Mouse (Mus musculus) heart, postnatal 0 days (tissue): Measurements from ENCODE around the gene Gm13276. TPM values are rescaled to one million over a fixed set of nuclear protein-coding genes. Genes with fewer than 3 reads are reported as not detected.
A peak's percentile ranks its signal among the peaks of the same experiment; 100 is the strongest.
"Not testable (repeated sequence)": the region's sequence is repeated elsewhere in the genome, so short reads cannot be mapped to it uniquely, and the experiment has no call there.

Source experiments
- ATAC-seq: fragments of 200-750 bp; cut with Nextera tagmentation; 2 replicates; pipeline ENCODE4 v1.8.0; 2017; ENCODE audit warnings: low read depth, moderate number of reproducible peaks, moderate library complexity; ENCODE audit not compliant: insufficient read depth
- DNase-seq: peaks from one replicate; pipeline ENCODE4 v3.0.0-alpha.2; 2016; ENCODE audit warnings: low spot score
- H3K27ac ChIP-seq: fragments of 300-500 bp; sonication (generic); 2 replicates; pipeline ENCODE4 v1.5.1; 2014; ENCODE audit warnings: low read depth, mild to moderate bottlenecking
- H3K27me3 ChIP-seq: fragments of 300-500 bp; sonication (generic); 2 replicates; pipeline ENCODE4 v1.6.1; 2014; ENCODE audit warnings: low read length, mixed read lengths; ENCODE audit not compliant: control insufficient read depth, insufficient read depth
- H3K36me3 ChIP-seq: fragments of 300-500 bp; sonication (generic); replicated peaks from 2 replicates; pipeline ENCODE4 v1.6.1; 2014; ENCODE audit warnings: low read length, mixed read lengths; ENCODE audit not compliant: control insufficient read depth, insufficient read depth
- H3K4me1 ChIP-seq: fragments of 300-500 bp; sonication (generic); 2 replicates; pipeline ENCODE4 v1.6.1; 2014; ENCODE audit warnings: antibody characterized with exemption; ENCODE audit not compliant: control insufficient read depth, insufficient read depth
- H3K4me2 ChIP-seq: fragments of 300-500 bp; sonication (generic); 2 replicates; pipeline ENCODE4 v1.6.1; 2014; ENCODE audit warnings: low read depth, mild to moderate bottlenecking, low read length, moderate library complexity
- H3K4me3 ChIP-seq: fragments of 300-500 bp; sonication (generic); 2 replicates; pipeline ENCODE4 v1.5.1; 2014; ENCODE audit warnings: low read depth, low read length
- H3K9ac ChIP-seq: fragments of 300-500 bp; sonication (generic); replicated peaks from 2 replicates; pipeline ENCODE4 v1.6.1; 2014; ENCODE audit warnings: low read depth, low read length, mixed read lengths
- H3K9me3 ChIP-seq: fragments of 300-500 bp; sonication (generic); replicated peaks from 2 replicates; pipeline ENCODE4 v1.6.1; 2016; ENCODE audit warnings: low read length; ENCODE audit not compliant: control insufficient read depth
- CTCF ChIP-seq: IDR thresholded peaks from 2 replicates; pipeline ENCODE4 v1.5.1; 2016; ENCODE audit warnings: antibody characterized with exemption, control low read depth, low read depth
- WGBS: fragments of 180-500 bp; shearing (Covaris S2); extraction: QIAGEN DNeasy Blood & Tissue Kit; methylation state at CpG from one replicate; pipeline ENCODE4 v1.1.7; 2014; 5-methylcytosine and 5-hydroxymethylcytosine counted together
- polyA plus RNA-seq: library from polyadenylated mRNA; unstranded; fragments of >200 nt; fragmentation: Nextera tagmentation; extraction: Ambion mirVana; gene quantifications from 2 replicates; pipeline ENCODE4 v1.2.1, GENCODE M21; 2015
- total RNA-seq: library from RNA; depleted of rRNA; stranded (reverse); fragments of >200 nt; gene quantifications from 2 replicates; pipeline ENCODE4 v1.2.3, GENCODE M21; 2014; ENCODE audit warnings: low replicate concordance

The Gm13276 gene
- total and polyA plus RNA-seq, 2 experiments from 2014 or later = not detected

DNA sequence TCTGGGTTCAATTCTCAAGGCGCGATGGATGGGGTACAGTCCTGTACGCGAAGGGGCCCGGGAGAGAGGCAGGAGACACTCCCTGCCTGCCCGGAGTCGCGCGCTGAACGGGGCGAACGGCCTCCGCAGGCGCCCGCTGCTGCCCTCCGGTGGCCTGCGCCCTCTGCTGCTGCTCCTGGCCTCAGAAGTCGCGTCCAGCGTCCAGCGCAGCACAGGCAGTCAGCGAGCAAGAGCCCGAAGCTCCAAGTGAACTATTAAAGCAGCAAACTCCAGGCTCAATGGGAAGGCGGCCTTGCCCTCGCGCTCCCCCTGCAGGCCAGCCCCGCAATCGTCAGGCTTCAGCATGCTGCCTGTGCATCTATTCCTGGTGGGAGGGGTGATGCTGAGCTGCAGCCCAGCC is 25.1 kb upstream of the Gm13276 start:
- Histone ChIP-seq H3K27ac (peak overlapping the region; percentile 78; the same call in 1 of the 2 replicates), H3K4me2 (peak overlapping the region; percentile 37), H3K4me3 (peak overlapping the region; percentile 37)
- H3K36me3 ChIP-seq, ATAC-seq, H3K27me3 ChIP-seq, H3K9ac ChIP-seq, H3K9me3 ChIP-seq, H3K4me1 ChIP-seq: not testable (repeated sequence)
- peak; percentile 83 for DNase-seq
- WGBS = under 1% methylated on average over 23 of the region's 28 CpGs
- peak; percentile 66 for TF ChIP-seq CTCF

DNA sequence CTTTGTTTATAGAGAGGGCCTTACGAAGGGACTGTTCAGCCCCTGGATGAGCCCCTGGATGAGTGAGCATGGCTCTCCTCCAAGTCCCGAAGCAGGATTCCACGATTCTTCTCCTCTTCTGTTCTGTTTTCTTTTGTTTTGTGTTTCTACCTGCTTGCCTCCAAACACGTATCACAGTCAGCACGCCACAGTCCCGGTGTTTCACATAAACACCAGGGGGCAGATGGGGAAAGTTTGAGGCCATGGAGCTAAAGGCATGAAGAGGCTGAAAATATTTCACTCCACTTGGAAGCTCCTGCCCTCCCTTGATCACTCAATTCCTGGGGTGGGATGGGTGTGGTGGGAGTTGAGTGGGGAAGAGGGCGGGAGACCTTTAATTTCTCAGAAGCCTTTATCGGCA is 23.7 kb upstream of the Gm13276 start:
- not testable (repeated sequence) for H3K27me3 ChIP-seq, H3K4me1 ChIP-seq, ATAC-seq, H3K9ac ChIP-seq, DNase-seq, H3K4me2 ChIP-seq, H3K36me3 ChIP-seq, H3K27ac ChIP-seq, H3K4me3 ChIP-seq, H3K9me3 ChIP-seq
- WGBS = 63% methylated on average over 6 of the region's 8 CpGs

- H3K27me3 ChIP-seq, H3K4me2 ChIP-seq, H3K36me3 ChIP-seq, H3K27ac ChIP-seq, H3K9me3 ChIP-seq, H3K4me1 ChIP-seq, H3K9ac ChIP-seq, ATAC-seq, DNase-seq, H3K4me3 ChIP-seq: not testable (repeated sequence)
- WGBS = 45% methylated on average over 8 of the region's 9 CpGs
Observed at GRCm38 (mm10) chr4:88762341-88762740, 23.2 kb upstream of the Gm13276 start.

DNA sequence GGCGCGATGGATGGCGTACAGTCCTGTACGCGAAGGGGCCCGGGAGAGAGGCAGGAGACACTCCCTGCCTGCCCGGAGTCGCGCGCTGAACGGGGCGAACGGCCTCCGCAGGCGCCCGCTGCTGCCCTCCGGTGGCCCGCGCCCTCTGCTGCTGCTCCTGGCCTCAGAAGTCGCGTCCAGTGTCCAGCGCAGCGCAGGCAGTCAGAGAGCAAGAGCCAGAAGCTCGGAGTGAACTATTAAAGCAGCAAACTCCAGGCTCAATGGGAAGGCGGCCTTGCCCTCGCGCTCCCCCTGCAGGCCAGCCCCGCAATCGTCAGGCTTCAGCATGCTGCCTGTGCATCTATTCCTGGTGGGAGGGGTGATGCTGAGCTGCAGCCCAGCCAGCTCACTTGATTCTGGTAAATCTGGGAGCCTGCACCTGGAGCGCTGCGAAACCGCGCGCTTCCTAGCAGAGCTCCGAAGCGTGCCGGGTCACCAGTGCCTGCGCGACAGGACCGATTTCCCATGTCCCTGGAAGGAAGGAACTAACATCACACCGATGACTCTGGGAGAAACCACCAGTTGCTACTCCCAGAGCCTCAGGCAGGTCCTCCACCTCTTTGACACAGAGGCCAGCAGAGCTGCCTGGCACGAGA is 22.0 kb upstream of the Gm13276 start:
- H3K27me3 ChIP-seq, H3K9me3 ChIP-seq, H3K9ac ChIP-seq, H3K36me3 ChIP-seq, ATAC-seq, H3K4me1 ChIP-seq: not testable (repeated sequence)
- WGBS = 3% methylated on average over 22 of the region's 42 CpGs
- DNase-seq = peak; percentile 88
- H3K27ac ChIP-seq = peak overlapping the region; percentile 61; the same call in 1 of the 2 replicates
- H3K4me2 ChIP-seq = peak overlapping the region; percentile 28; the same call in 1 of the 2 replicates
- peak overlapping the region; percentile 27 for H3K4me3 ChIP-seq
- peak; percentile 49 for TF ChIP-seq CTCF

DNA sequence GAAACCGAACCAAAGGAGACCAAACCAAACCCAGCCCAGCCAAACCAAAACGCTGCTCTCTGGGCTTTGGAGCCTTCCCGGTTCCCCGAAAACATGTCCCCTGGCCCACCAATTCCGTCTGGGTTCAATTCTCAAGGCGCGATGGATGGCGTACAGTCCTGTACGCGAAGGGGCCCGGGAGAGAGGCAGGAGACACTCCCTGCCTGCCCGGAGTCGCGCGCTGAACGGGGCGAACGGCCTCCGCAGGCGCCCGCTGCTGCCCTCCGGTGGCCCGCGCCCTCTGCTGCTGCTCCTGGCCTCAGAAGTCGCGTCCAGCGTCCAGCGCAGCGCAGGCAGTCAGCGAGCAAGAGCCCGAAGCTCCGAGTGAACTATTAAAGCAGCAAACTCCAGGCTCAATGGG is 12.0 kb upstream of the Gm13276 start, which contains the start of gene Gm13290:
Gm13290 (plus strand) TSS at position 301 of the 400 bp plus-strand sequence.
- H3K36me3 ChIP-seq, H3K9me3 ChIP-seq, ATAC-seq, H3K27ac ChIP-seq, H3K4me3 ChIP-seq, H3K9ac ChIP-seq, H3K4me1 ChIP-seq, H3K27me3 ChIP-seq, H3K4me2 ChIP-seq, DNase-seq: not testable (repeated sequence)
- no CpG with 5 or more reads among the region's 32 CpGs for WGBS

GRCm38 (mm10) chr4:88776622-88777021 is 8.9 kb upstream of the Gm13276 start, which contains the start of gene Gm13289:
Gene Gm13289 (plus strand): TSS chr4:88776922.
- H3K4me2 ChIP-seq, H3K9me3 ChIP-seq, DNase-seq, H3K4me3 ChIP-seq, H3K4me1 ChIP-seq, H3K27me3 ChIP-seq, H3K27ac ChIP-seq, ATAC-seq, H3K9ac ChIP-seq, H3K36me3 ChIP-seq: not testable (repeated sequence)
- no CpG with 5 or more reads among the region's 29 CpGs for WGBS

DNA sequence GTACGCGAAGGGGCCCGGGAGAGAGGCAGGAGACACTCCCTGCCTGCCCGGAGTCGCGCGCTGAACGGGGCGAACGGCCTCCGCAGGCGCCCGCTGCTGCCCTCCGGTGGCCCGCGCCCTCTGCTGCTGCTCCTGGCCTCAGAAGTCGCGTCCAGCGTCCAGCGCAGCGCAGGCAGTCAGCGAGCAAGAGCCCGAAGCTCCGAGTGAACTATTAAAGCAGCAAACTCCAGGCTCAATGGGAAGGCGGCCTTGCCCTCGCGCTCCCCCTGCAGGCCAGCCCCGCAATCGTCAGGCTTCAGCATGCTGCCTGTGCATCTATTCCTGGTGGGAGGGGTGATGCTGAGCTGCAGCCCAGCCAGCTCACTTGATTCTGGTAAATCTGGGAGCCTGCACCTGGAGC is 6.0 kb upstream of the Gm13276 start, which contains the start of gene Gm13272:
Gm13272 (plus strand) TSS at position 301 of the 400 bp plus-strand sequence.
- not testable (repeated sequence) for H3K36me3 ChIP-seq, H3K9me3 ChIP-seq, H3K4me2 ChIP-seq, DNase-seq, ATAC-seq, H3K4me3 ChIP-seq, H3K4me1 ChIP-seq, H3K27me3 ChIP-seq, H3K9ac ChIP-seq, H3K27ac ChIP-seq
- WGBS = no CpG with 5 or more reads among the region's 29 CpGs

- H3K4me1 ChIP-seq, H3K4me3 ChIP-seq, DNase-seq, H3K36me3 ChIP-seq, H3K9ac ChIP-seq, ATAC-seq, H3K9me3 ChIP-seq, H3K27me3 ChIP-seq, H3K27ac ChIP-seq, H3K4me2 ChIP-seq: not testable (repeated sequence)
- 48% methylated on average over 14 of the region's 18 CpGs for WGBS
Observed at GRCm38 (mm10) chr4:88780320-88780719, 5.2 kb upstream of the Gm13276 start.
